Mouse (Mus musculus) adrenal gland, adult 18-20 months (tissue): ENCODE data around the gene Acvr1b. TPM values are rescaled to one million over a fixed set of nuclear protein-coding genes. Genes with fewer than 3 reads are reported as not detected.
A peak's percentile ranks its signal among the peaks of the same experiment; 100 is the strongest.

Experiments used
- DNase-seq, 2 experiments: peaks; one replicate each; pipeline ENCODE4 v3.0.0; 2021 to 2022; ENCODE audit warnings: low spot score in 2 of 2
- total RNA-seq, 2 experiments: library from RNA; stranded (reverse); gene quantifications; 1 replicate in 1 of 2; 2 replicates in 1 of 2; pipeline ENCODE4 v1.2.3; 2021

Gene Acvr1b
- total RNA-seq, 2 experiments from 2014 or later = 5.8 to 5.9 TPM

- no peak for DNase-seq
Measured at GRCm38 (mm10) chr15:101244012-101244411, 70.1 kb downstream of the Acvr1b start.

DNA sequence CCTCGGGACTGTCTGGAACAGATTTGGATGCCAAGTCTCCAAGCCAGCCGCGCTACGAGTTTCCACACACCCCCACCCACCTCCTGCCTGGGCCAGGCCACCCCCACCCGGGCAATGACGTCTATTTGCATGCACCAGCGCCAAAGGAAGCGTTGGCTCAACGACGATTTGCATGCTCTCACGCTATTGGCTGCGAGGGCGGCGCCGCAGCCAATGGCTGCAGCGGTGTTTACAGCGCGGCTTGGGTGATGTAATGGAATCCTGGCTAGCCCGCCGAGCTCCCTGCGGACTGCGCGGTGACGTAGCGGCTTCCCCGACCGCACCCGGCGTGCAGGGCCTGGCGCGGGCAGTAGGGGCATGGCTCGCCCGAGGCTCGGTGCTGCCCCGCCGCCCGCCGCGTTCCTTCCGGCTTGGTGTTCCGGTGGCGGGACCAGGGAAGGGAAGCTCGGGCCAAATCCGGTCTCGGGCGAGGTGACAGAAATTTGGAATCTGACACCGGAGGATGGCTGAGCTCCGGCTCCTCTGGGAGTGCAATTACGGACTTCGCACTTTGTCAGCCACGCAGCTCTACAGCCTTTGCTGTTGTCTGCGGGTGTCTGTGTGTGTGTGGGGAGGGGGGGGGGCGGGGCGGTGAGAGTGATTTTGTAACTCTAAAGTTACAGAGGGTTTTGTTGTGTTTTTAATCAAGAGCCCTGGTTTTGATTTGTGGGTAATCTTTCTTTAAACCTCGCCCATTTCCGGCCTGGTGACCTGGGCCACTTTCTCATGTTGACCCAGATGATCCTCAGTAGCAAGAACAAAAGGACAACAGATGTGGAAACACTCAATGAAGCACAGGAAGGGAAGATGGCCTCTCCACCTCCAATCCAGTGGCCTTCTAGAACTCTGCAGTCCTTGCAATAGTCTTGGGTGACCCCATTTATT is 72.6 kb downstream of the Acvr1b start:
- peak; percentile 88 to 90 for DNase-seq

GRCm38 (mm10) chr15:101247155-101247498 is 73.3 kb downstream of the Acvr1b start:
- DNase-seq = no peak

GRCm38 (mm10) chr15:101248029-101248710 is 74.3 kb downstream of the Acvr1b start:
- no peak for DNase-seq

GRCm38 (mm10) chr15:101250220-101250800 is 76.4 kb downstream of the Acvr1b start:
- DNase-seq = no peak

GRCm38 (mm10) chr15:101251930-101252329 is 78.1 kb downstream of the Acvr1b start:
- DNase-seq = no peak

- DNase-seq = no peak
Measured at GRCm38 (mm10) chr15:101252614-101253013, 78.7 kb downstream of the Acvr1b start.

DNA sequence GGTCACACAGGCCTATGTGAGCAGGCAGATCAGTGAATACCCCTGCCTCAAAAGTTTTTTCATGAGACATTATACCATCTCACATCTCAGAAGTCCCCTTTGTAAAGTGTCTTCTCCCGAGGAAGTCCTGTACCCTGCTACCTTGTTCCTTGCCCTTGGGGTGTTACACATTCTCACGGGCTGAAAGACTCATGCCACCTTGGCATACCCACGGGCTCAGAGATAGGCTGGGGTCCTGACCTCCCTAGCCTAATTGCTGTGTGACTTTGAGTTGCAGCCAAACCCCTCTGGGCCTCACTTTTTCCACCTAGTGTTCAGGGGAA is 79.7 kb downstream of the Acvr1b start:
- DNase-seq = no peak

- DNase-seq = peak; percentile 82
Measured at GRCm38 (mm10) chr15:101253886-101254795, 80.3 kb downstream of the Acvr1b start, which contains the start of gene Nr4a1. TSS of gene Nr4a1 (plus strand) at chr15:101254269.

GRCm38 (mm10) chr15:101255842-101256462 is 82.1 kb downstream of the Acvr1b start:
- DNase-seq = no peak

DNA sequence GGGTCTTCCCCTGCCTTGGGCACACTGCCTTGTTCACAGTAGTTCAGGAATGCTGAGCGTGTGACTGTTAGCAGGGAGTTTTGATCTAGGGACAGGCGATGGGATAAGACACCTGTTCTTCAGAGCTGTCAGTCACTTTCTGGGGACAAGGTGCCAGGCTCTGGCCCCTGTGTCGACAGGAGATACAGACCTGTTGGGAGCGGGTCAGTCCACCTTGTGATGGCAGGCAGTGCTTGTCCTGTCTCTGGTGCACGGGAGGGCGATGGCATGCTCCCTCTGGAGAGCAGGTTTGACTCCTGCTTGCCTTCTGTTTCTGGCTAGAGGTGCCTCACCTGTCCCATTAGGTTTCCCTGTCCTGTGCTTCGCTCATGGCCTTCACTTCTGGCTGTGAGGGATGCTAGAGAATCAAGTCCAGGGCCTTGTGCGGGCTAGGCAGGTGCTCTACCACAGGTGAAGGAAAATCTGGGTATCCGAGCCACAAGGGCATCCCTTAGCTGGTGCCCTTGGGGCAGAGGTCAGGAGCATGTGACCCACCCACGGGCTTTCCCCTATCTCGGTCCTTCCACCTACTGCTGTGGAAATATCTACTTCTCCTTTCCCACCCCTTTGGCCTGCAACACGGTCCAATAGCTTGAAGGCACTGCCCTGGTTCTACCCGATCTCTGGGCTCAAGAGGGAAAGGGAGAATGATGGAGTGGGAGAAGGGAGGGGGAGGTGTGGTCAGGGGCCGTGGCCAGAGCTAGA is 82.8 kb downstream of the Acvr1b start:
- no peak for DNase-seq

DNA sequence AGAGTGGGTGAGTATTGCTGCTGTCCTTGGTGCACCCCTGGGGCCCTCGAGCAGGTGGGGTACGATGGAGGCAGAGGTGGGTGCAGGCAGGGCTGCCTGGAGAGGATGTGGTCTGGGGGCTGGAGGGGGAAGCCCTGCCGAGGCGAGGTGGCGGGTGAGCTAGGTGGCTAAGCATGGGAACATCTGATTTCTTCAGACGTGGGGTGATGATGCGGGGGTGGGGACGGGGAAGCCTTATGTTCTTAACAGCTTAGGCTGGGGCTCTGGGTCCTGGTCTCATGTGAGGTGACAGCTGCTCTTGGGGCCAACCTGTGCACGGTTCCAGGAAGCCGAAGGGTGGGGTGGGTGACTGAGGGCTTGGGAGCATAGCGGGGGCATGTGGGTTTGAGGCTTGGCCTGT is 84.6 kb downstream of the Acvr1b start:
- DNase-seq = no peak

DNA sequence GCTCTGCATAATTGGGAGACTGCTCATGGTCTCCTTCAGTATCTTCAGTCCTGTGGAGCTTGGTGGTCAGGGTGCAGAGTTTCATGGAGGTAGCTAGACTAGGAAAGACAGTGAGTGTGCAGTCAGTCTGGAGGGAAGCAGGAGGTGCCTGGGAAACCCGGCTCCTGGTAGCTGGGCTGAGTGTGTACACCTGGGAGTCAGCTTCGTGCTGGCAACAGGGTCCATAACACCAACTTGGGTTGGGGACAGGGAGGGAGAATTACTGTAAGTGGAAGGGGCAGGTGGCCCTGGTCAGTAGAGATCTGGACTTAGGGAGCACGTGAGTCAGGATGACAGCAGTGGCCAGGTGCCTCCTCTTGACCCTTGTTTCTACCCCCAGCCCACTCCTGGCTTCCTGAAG is 86.1 kb downstream of the Acvr1b start:
- no peak for DNase-seq

DNA sequence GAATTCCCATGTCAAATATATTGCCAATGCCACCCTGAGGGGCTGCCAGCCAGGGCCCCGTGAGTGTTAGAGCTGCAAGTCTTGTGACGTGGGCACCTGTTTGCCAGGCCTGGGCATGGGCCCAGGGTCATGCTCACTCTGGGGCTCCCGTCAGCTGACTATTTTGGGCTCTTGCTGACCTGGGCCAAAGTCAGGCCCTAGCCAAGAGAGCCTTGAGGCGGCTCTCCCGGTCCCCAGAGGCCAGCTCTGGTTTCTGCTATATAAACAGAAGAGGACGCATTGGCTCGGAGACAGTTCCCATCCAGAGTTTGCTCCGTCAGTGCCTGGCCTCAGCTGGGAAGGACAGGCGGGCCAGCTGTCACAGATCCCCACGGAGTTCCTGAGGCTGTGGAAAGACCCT is 86.5 kb downstream of the Acvr1b start:
- no peak for DNase-seq

DNA sequence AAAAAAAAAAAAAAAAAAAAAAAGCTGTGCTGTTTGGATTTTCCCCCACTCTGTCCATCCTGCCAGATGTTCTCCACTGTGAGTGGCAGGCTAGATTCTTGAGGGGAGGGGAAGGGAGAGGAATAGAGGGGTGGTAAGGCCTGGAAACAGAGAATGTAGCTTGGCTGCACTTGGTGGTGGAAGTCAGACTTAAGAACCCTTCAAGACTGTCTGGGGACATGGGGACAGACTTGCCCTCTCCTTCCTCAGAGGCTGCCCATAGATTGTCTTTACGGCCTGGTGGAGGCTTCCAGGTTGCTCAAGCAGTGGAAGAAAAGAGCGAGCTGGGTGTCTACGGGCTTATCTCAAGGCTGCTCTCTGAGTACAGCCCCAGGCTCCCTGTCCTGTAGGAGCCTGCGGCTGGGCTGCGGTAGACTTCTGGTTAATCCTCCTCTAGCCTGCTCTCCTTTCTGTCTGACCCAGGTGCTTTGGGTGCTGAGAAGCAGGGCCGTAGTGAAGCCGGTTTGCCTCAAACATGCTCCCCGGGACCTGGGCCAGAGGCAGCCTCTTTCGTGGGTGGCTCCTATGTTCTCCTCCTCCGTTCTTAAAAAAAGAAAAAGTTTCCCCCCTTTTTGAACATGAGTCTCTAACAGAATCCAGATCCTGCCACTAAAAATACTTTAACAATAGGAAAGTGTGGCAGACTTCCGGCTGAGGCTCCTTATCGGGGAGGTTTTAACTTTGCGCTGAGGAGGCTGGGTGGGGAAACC is 87.2 kb downstream of the Acvr1b start:
- no peak for DNase-seq

GRCm38 (mm10) chr15:101262502-101262901 is 88.6 kb downstream of the Acvr1b start:
- no peak for DNase-seq
